Mouse (Mus musculus) liver, embryonic 11.5 days (tissue): ENCODE measurements at regions not wholly inside any gene's neighbourhood (a gene's known extent, or its start where the extent isn't known, plus 50 kb on each side); places are given as distances from the start of the nearest gene placed in this dataset.
"Not testable (repeated sequence)": the region's sequence is repeated elsewhere in the genome, so short reads cannot be mapped to it uniquely, and the experiment has no call there.

ENCODE experiments used
- ATAC-seq: fragments of 200-750 bp; cut with Nextera tagmentation; replicated peaks from 2 replicates; pipeline ENCODE4 v1.8.0; 2017; ENCODE audit warnings: moderate number of reproducible peaks, mild to moderate bottlenecking, moderate TSS enrichment, moderate library complexity; ENCODE audit not compliant: low FRiP score
- DNase-seq: peaks from one replicate; pipeline ENCODE4 v3.0.0-alpha.2; 2017; ENCODE audit warnings: low spot score
- H3K27ac ChIP-seq: fragments of 300-500 bp; sonication (generic); 2 replicates; pipeline ENCODE4 v1.5.1; 2014; ENCODE audit warnings: mild to moderate bottlenecking, low read depth, low read length, control low read depth
- H3K27me3 ChIP-seq: fragments of 300-500 bp; sonication (generic); replicated peaks from 2 replicates; pipeline ENCODE4 v1.6.1; 2014; ENCODE audit warnings: low read length, mixed read lengths; ENCODE audit not compliant: control insufficient read depth, insufficient read depth
- H3K36me3 ChIP-seq: fragments of 300-500 bp; sonication (generic); 2 replicates; pipeline ENCODE4 v1.6.1; 2014; ENCODE audit warnings: mild to moderate bottlenecking, low read length, moderate library complexity, mixed read lengths; ENCODE audit not compliant: control insufficient read depth, insufficient read depth
- H3K4me1 ChIP-seq: fragments of 300-500 bp; sonication (generic); replicated peaks from 2 replicates; pipeline ENCODE4 v1.6.1; 2014; ENCODE audit warnings: low read length, mixed read lengths; ENCODE audit not compliant: control insufficient read depth, insufficient read depth
- H3K4me2 ChIP-seq: fragments of 300-500 bp; sonication (generic); 2 replicates; pipeline ENCODE4 v1.6.1; 2014; ENCODE audit warnings: mild to moderate bottlenecking, control low read depth, moderate library complexity
- H3K4me3 ChIP-seq: fragments of 300-500 bp; sonication (generic); 2 replicates; pipeline ENCODE4 v1.5.1; 2014; ENCODE audit warnings: low read depth, low read length, control low read depth
- H3K9ac ChIP-seq: fragments of 300-500 bp; sonication (generic); 2 replicates; pipeline ENCODE4 v1.6.1; 2014; ENCODE audit warnings: low read depth, low read length, control low read depth
- H3K9me3 ChIP-seq: fragments of 300-500 bp; sonication (generic); 2 replicates; pipeline ENCODE4 v1.6.1; 2016; ENCODE audit warnings: low read length, inconsistent platforms, mixed read lengths; ENCODE audit not compliant: control insufficient read depth
- WGBS: fragments of 180-500 bp; shearing (Covaris S2); extraction: QIAGEN DNeasy Blood & Tissue Kit; methylation state at CpG from one replicate; pipeline ENCODE4 v1.1.7; 2014; 5-methylcytosine and 5-hydroxymethylcytosine counted together

DNA sequence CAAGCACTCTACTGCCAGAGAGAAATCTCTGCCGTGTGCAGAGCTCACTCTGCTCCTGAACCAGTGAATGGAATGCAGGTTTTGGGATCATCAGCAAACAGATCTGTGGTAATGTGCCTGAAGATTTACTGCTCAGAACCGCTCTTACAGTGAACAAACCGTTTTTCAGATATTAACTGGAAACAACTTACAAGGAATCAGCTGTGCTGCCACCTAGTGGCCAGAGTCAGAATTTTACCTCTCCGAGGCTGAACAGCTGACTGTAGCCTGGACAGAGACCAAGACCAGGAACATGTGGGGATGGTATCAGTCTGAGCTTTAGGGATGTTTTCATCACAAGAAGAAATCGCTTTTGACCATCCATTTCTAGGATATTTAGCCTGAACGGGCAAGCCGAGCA is 65.3 kb downstream of the Gm15023 start:
- ATAC-seq, H3K36me3 ChIP-seq, H3K27ac ChIP-seq, H3K27me3 ChIP-seq, H3K9ac ChIP-seq, H3K4me2 ChIP-seq, H3K9me3 ChIP-seq, H3K4me3 ChIP-seq, H3K4me1 ChIP-seq, DNase-seq: not testable (repeated sequence)
- WGBS, result 33% methylated on average over 5 of the region's 7 CpGs

- H3K36me3 ChIP-seq, H3K9me3 ChIP-seq, H3K27me3 ChIP-seq, ATAC-seq, DNase-seq, H3K4me2 ChIP-seq, H3K9ac ChIP-seq, H3K27ac ChIP-seq, H3K4me3 ChIP-seq, H3K4me1 ChIP-seq: not testable (repeated sequence)
- WGBS, result 21% methylated on average over 4 of the region's 4 CpGs
Observed at GRCm38 (mm10) chrX:135110866-135111265, 66.6 kb downstream of the Gm15023 start.

GRCm38 (mm10) chrX:135101594-135101993 is 75.8 kb downstream of the Gm15023 start:
- H3K27ac ChIP-seq, result no peak overlapping the region
- no peak overlapping the region for H3K9ac ChIP-seq
- H3K27me3 ChIP-seq, result no peaks in the 10 kb centered on the region; the same call in 1 of the 2 replicates
- H3K4me3 ChIP-seq, result no peak overlapping the region
- 66% methylated on average over 3 of the region's 3 CpGs for WGBS
- H3K9me3 ChIP-seq, result no peaks in the 10 kb centered on the region
- no peak for ATAC-seq
- H3K4me2 ChIP-seq, result no peak overlapping the region
- no peak for DNase-seq
- H3K36me3 ChIP-seq, result no peaks in the 10 kb centered on the region
- H3K4me1 ChIP-seq, result no peaks in the 10 kb centered on the region

DNA sequence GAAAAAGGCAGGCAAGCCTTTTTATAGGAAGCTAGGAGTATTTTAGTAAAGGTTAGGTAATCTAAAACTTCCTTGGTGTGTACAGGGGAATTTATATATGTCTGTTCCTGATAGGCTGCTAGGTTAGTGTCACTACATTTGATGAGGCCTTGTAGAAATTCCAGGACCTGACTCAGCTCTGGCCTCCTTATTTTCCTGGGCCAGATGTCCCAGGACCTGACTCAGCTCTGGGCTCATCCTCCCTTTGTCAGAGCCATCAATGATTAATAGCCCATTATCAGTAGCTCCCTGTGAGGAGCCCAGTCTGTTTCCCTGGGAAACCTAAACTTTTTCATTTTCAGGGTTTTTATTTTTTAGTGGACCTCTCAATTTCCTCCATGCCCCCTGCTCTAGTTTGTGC is 79.3 kb downstream of the Gm15023 start:
- no peaks in the 10 kb centered on the region; the same call in 1 of the 2 replicates for H3K27me3 ChIP-seq
- DNase-seq, result no peak
- ATAC-seq, result no peak
- H3K4me2 ChIP-seq, result no peak overlapping the region
- no peak overlapping the region for H3K9ac ChIP-seq
- no peak overlapping the region for H3K4me3 ChIP-seq
- H3K36me3 ChIP-seq, result no peaks in the 10 kb centered on the region
- no peak overlapping the region for H3K27ac ChIP-seq
- no peaks in the 10 kb centered on the region for H3K4me1 ChIP-seq
- no peaks in the 10 kb centered on the region for H3K9me3 ChIP-seq

- 56% methylated on average over 3 of the region's 3 CpGs for WGBS
- DNase-seq, result no peak
- Histone ChIP-seq H3K9ac (no peak overlapping the region), H3K27ac (no peak overlapping the region), H3K4me1 (no peaks in the 10 kb centered on the region), H3K36me3 (no peaks in the 10 kb centered on the region), H3K4me2 (no peak overlapping the region), H3K9me3 (no peaks in the 10 kb centered on the region), H3K4me3 (no peak overlapping the region), H3K27me3 (no peaks in the 10 kb centered on the region; the same call in 1 of the 2 replicates)
- no peak for ATAC-seq
Observed at GRCm38 (mm10) chrX:135096206-135096605, 81.2 kb downstream of the Gm15023 start.

- H3K4me2 ChIP-seq, H3K9ac ChIP-seq, H3K4me1 ChIP-seq, H3K27me3 ChIP-seq, H3K4me3 ChIP-seq, H3K9me3 ChIP-seq, DNase-seq, H3K27ac ChIP-seq, H3K36me3 ChIP-seq: not testable (repeated sequence)
- 0 out of 2 replicates have a peak, but pooled peaks have one; percentile 36 for ATAC-seq
- 36% methylated on average over 2 of the region's 3 CpGs for WGBS
Observed at GRCm38 (mm10) chrX:135091074-135091473, 82.1 kb upstream of the Zmat1 start.

GRCm38 (mm10) chrX:135087068-135087579 is 78.1 kb upstream of the Zmat1 start:
- not testable (repeated sequence) for H3K9ac ChIP-seq, H3K27me3 ChIP-seq, H3K27ac ChIP-seq, H3K4me1 ChIP-seq, H3K4me3 ChIP-seq, H3K9me3 ChIP-seq, H3K36me3 ChIP-seq, DNase-seq, H3K4me2 ChIP-seq
- WGBS, result 27% methylated on average over 7 of the region's 7 CpGs
- ATAC-seq, result peak; percentile 56

- ATAC-seq, H3K4me2 ChIP-seq: not testable (repeated sequence)
Observed at GRCm38 (mm10) chrX:135086564-135086963, 77.6 kb upstream of the Zmat1 start.

DNA sequence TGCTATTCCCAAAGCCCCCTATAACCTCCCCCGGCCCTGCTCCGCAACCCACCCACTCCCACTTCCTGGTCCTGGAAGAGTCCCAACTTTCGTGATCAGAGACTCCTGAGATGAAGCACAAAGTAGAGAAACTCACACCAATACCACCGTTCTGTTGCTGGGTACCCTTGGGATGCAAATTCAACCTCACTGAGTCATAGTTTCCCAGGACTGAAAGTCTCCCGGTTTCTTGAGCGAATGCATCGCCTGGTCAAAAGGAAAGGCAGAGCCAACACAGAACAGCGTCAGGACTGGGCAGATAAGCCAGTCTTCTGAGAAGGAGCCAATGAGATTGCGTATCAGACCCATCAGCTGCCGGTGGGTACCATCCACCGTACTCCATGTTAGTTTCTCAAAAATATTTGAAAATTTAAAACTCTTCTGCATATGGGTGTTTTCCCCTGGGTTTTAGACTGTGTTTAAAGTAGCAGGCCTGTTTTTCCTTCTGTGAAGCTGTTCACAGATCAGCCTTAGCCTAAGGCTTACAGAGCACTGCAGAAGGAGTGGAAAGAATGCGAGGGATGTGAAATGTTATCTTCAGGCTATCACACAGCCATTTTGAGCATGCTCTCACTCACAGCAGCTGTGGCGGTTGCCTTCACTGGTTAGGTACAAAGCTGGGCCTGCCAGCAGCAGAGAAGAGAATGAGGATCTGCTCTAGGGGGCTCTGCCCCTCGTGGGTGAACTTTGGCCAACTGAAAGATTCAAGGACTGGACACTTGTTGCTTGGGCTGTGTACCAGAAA is 77.0 kb upstream of the Zmat1 start:
- DNase-seq, H3K9ac ChIP-seq, H3K36me3 ChIP-seq, H3K4me2 ChIP-seq, H3K9me3 ChIP-seq, H3K4me1 ChIP-seq, H3K4me3 ChIP-seq, H3K27me3 ChIP-seq, H3K27ac ChIP-seq, ATAC-seq: not testable (repeated sequence)
- 52% methylated on average over 14 of the region's 14 CpGs for WGBS

More at GRCm38 (mm10) chrX:135086564-135086963, 77.6 kb upstream of the Zmat1 start:
- not testable (repeated sequence) for H3K9ac ChIP-seq, H3K36me3 ChIP-seq, DNase-seq, H3K27me3 ChIP-seq, H3K27ac ChIP-seq, H3K4me1 ChIP-seq, H3K9me3 ChIP-seq, H3K4me3 ChIP-seq
- WGBS, result 33% methylated on average over 6 of the region's 9 CpGs
